Mouse (Mus musculus) small intestine, adult 2 months (tissue): ENCODE data around the gene Csrp2. TPM values are rescaled to one million over a fixed set of nuclear protein-coding genes. Genes with fewer than 3 reads are reported as not detected.
A peak's percentile ranks its signal among the peaks of the same experiment; 100 is the strongest.

ENCODE experiments used
- H3K27ac ChIP-seq: fragments of 200-500 bp; 2 replicates; pipeline ENCODE4 v1.5.1; 2012; ENCODE audit warnings: low read depth, low read length, control low read depth, inconsistent platforms; ENCODE audit not compliant: insufficient read depth
- H3K27me3 ChIP-seq: fragments of 200-500 bp; 2 replicates; pipeline ENCODE4 v1.6.1; 2012; ENCODE audit warnings: mild to moderate bottlenecking, moderate library complexity, low read length, inconsistent platforms; ENCODE audit not compliant: control insufficient read depth, insufficient read depth
- H3K36me3 ChIP-seq: fragments of 200-500 bp; 2 replicates; pipeline ENCODE4 v1.6.1; 2012; ENCODE audit warnings: mild to moderate bottlenecking, low read length, control low read depth, inconsistent platforms; ENCODE audit not compliant: control insufficient read depth, insufficient read depth
- H3K4me1 ChIP-seq: fragments of 200-500 bp; 2 replicates; pipeline ENCODE4 v1.6.1; 2012; ENCODE audit warnings: low read length, inconsistent platforms, mixed read lengths; ENCODE audit not compliant: control insufficient read depth, insufficient read depth, insufficient read length
- H3K4me3 ChIP-seq: fragments of 200-500 bp; 2 replicates; pipeline ENCODE4 v1.5.1; 2012; ENCODE audit warnings: low read depth, mild to moderate bottlenecking, control low read depth, inconsistent platforms, low read length, moderate library complexity
- CTCF ChIP-seq: fragments of 200-500 bp; IDR thresholded peaks from 2 replicates; pipeline ENCODE4 v1.5.1; 2012; ENCODE audit warnings: low read depth, mild to moderate bottlenecking, control low read depth, inconsistent platforms, low read length, moderate library complexity, mixed read lengths; ENCODE audit not compliant: insufficient replicate concordance, insufficient read length; ENCODE audit errors: extremely low read depth
- POLR2A ChIP-seq: fragments of 200-500 bp; IDR thresholded peaks from 2 replicates; pipeline ENCODE4 v1.6.1; 2012; ENCODE audit warnings: low read depth, mild to moderate bottlenecking, control low read depth, inconsistent platforms, low read length, moderate library complexity
- WGBS: fragments of 180-500 bp; shearing (Covaris S2); methylation state at CpG from one replicate; pipeline ENCODE4 v1.1.7; 2018; 5-methylcytosine and 5-hydroxymethylcytosine counted together
- polyA plus RNA-seq: library from polyadenylated mRNA; depleted of rRNA; stranded (reverse); fragments of >200 nt; gene quantifications from 2 replicates; pipeline ENCODE4 v1.2.3, GENCODE M21; 2012

The Csrp2 gene
- polyA plus RNA-seq, 1 experiment = 44.9 TPM

DNA sequence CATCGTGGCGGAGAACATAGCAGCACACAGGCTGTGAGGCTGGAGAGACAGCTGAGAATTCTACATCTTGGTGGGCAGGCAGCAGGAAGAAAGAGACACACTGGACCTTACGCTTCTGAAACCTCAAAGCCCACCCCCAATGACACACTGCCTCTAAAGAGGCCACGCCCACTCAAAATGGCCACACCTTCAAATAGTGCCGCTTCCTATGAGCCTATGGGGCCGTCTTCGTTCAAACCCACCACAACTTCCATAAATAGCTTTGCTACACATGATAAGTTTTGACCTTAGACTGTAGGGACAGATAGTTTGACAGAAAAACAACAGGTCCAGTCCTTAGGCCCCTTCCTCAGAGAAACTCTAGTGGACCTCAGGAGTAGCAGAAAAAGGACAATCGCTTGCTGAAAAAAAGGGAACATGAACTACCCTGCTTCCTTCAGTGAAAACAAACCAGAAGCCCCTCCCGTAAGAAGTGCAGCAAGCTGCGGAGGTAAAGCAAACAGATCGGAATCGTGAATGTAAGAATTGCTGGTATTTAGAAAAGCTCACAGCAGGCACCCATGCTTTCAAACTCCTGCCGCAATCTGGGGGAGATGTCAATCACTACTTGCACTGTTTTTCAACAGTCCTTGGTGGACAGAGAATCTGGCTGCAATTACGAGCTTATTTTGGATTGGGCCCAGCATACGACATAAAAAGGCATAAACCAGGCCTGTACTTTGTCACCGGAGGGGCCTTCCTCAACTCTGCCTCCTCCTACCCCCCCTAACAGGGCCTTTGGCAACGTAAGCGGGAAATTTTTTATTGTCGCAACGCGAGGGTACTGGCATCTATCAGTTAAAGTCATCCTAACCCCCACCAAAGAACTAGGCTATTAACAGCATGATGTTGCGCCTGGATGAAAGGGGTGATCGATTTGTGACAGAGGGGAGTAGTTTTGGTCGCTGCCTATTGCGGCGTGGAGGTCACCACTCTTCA lies 886 bp upstream of the Csrp2 start:
- WGBS = 24% methylated on average over 26 of the region's 26 CpGs
- peak overlapping the region; percentile 11; the same call in 1 of the 2 replicates for H3K4me3 ChIP-seq
- H3K27me3 ChIP-seq = no peaks in the 10 kb centered on the region
- H3K27ac ChIP-seq = no peak overlapping the region
- TF ChIP-seq POLR2A = no peak
- no peak for TF ChIP-seq CTCF
- peaks cover 5% of the 10 kb centered on the region; the same call in 1 of the 2 replicates for H3K4me1 ChIP-seq
- H3K36me3 ChIP-seq = no peaks in the 10 kb centered on the region

DNA sequence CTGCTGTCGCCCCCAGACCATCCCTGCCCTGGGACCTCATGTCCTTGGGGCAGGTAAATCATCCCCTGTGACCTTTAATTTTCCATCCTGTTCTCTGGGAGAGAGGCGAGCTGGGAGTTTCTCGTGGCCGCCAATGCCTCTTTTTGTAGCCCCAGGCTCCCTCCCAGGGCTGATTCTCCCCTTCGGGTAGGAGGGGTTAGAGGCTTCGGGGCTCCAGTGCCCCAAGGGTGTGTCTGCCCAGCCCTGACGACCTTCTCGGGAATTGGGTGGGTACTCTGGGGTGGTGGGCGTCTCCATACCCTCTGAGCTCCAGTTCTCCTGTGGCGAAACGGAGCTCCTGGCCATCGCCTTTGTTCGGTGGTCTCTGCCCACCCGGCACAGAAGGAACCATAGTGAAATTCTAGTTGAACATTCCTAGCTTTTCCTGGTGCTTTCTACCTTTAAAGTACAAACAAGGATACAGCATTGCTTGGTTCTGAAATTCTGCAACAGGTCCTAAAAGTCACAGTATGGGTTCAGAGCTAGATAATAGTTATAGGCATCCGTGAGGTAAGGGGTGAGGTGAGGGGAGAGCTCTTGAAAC lies 870 bp downstream of the Csrp2 start:
- TF ChIP-seq CTCF = no peak
- TF ChIP-seq POLR2A = no peak
- Histone ChIP-seq H3K27ac (peak overlapping the region; percentile 60), H3K36me3 (no peaks in the 10 kb centered on the region), H3K27me3 (no peaks in the 10 kb centered on the region), H3K4me3 (peak overlapping the region; percentile 82), H3K4me1 (peaks cover 8% of the 10 kb centered on the region; the same call in 1 of the 2 replicates)
- WGBS = 2% methylated on average over 15 of the region's 15 CpGs

DNA sequence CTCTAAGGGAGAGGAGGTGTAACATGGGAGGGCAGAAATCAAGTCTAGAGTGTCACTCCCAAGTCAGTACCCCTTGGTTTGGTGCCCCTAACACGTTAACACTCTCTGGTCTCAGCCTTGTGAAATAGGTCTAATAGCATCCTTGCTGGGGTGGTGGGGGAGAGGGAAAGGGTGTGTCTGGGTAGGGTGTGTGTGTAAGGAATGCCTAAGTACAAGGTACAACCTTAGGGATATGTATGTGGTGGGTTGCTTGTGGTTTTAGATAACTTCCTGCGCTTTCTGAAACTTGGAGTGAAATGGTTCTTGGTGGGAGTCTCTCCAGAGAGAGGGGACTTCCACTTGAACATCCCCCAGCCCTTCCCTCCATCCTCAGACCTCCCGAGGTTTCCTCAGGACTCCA lies 2.3 kb downstream of the Csrp2 start:
- no peak for TF ChIP-seq CTCF
- no peak for TF ChIP-seq POLR2A
- WGBS = 18% methylated on average over 3 of the region's 3 CpGs
- Histone ChIP-seq H3K4me1 (peaks cover 8% of the 10 kb centered on the region; the same call in 1 of the 2 replicates), H3K27me3 (no peaks in the 10 kb centered on the region), H3K36me3 (no peaks in the 10 kb centered on the region), H3K4me3 (peak overlapping the region; percentile 37), H3K27ac (peak overlapping the region; percentile 61)

DNA sequence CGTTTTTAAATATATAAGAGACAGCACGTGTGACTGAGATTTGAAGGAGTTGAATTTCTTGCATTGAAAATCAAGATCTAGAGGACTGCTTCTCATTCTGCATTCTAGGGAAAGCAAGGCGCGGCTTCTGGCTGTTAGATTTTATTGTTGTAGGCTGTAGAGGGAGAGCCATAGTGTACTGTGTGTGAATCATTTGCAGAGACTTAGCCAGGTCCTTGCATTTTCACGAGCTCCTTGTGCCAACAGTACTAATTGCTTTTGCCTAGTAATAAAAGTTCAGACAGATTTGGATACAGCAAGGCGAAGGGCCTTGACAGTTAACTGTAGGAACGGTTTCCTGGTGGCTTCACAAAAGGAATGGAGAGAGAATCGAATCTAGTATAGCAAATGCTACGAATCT lies 3.0 kb downstream of the Csrp2 start:
- Histone ChIP-seq H3K27ac (peak overlapping the region; percentile 61), H3K4me3 (no peak overlapping the region), H3K36me3 (no peaks in the 10 kb centered on the region), H3K4me1 (peaks cover 14% of the 10 kb centered on the region; the same call in 1 of the 2 replicates), H3K27me3 (no peaks in the 10 kb centered on the region)
- TF ChIP-seq POLR2A (no peak), CTCF (no peak)
- WGBS = 21% methylated on average over 9 of the region's 9 CpGs

DNA sequence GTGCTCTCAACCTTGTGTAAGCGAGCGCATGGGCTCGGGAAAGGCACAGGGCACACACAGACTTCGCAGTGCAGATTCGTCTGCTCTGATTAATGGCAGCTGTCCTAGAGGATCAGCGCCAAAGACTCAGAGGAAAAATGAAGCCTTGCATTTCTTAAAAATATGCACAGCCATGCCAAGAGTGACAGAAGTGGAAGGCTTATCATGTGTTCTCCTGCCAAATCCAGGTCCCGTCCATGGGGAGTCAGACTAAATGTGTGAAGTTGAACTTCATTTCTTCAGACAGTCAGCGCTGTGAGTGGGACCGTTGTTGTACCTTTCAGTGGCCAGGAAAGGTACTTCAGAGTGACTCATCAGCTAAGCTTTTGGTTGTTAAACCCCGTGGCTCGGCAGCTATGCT lies 7.9 kb downstream of the Csrp2 start:
- 28% methylated on average over 11 of the region's 11 CpGs for WGBS
- Histone ChIP-seq H3K4me1 (peaks cover 13% of the 10 kb centered on the region), H3K36me3 (no peaks in the 10 kb centered on the region), H3K27ac (no peak overlapping the region), H3K27me3 (no peaks in the 10 kb centered on the region), H3K4me3 (no peak overlapping the region)
- TF ChIP-seq POLR2A (no peak), CTCF (peak; percentile 5; the same call in 1 of the 2 replicates)

DNA sequence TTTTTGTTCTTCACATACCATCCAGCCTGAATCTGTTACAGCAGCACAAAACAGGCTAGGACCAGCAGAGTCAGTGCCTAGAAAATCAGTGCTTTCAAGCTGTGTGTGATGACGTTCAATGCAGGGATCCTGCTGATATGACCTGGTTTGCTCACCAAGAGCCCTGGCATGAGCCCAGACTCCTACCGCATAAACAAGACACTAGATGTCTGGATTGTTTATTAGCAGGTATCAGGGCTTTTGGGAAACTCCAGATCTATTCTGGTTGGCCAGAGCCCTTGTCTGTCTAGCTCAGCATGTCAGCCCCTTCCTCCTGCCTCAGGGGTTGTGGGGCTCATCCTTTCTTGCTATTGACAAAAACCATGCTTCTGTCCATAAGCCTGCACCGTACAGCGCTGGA lies 10.2 kb downstream of the Csrp2 start:
- 62% methylated on average over 4 of the region's 4 CpGs for WGBS
- H3K27ac ChIP-seq = no peak overlapping the region
- H3K4me1 ChIP-seq = peaks cover 13% of the 10 kb centered on the region

More for the DNA sequence above, 10.2 kb downstream of the Csrp2 start:
- TF ChIP-seq CTCF (no peak), POLR2A (no peak)
- Histone ChIP-seq H3K36me3 (peaks cover under 1% of the 10 kb centered on the region; the same call in 1 of the 2 replicates), H3K27me3 (no peaks in the 10 kb centered on the region), H3K4me3 (no peak overlapping the region)
